Mouse (Mus musculus): ENCODE results near the gene Scamp2. TPM values are rescaled to one million over a fixed set of nuclear protein-coding genes. Genes with fewer than 3 reads are reported as not detected.

Scamp2 gene
- polyA plus RNA-seq, 1 experiment from 2014 or later = 56.0 TPM

DNA sequence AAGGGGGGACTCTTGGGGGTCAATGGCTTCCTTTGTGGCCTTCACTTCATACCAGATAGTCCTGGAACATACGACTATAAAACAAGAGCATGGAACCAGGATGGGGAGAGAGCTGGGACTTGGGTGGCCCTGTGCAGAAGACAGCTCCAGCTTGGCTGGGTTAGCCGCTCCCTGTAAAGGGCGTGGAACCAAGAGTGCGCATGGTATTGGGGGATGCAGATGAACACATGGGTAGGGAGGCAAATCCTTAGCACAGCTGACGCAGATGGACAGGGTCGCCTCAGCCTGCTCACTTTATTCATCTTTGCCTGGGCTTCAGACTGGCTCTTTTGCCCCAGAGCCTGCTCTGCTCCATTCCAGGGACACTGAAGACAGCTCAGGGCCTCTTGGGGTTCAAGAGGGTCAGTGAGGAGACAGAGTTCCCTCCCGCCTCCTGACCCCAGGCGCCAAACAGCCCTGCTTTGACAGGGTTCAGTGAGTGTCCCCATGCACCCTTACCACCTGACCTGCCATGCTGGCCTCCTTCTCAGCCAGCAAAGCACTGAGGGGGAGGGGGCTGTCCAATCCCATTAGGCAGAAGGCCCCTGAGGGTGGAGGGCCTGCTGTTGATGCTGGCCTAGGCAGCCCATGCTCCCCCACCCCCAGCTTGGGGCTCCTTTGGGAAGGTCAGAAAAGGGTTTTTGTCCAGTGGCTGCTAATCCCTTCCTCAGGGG is 38.3 kb downstream of the Scamp2 start:
- Histone ChIP-seq H3K4me3 (replicated peaks; ENCODE audit: low read length) (no peak overlapping the region), H3K4me1 (replicated peaks; ENCODE audit: control insufficient read depth, insufficient read depth, low read length) (peaks cover 12% of the 10 kb centered on the region), H3K36me3 (ENCODE audit: control insufficient read depth, insufficient read depth) (peaks cover 7% of the 10 kb centered on the region), H3K4me2 (ENCODE audit: low read length) (no peak overlapping the region), H3K27me3 (replicated peaks; ENCODE audit: control insufficient read depth, insufficient read depth, low read length) (no peaks in the 10 kb centered on the region), H3K9me3 (ENCODE audit: control insufficient read depth, low read length) (no peaks in the 10 kb centered on the region), H3K9ac (replicated peaks; ENCODE audit: low read depth, low read length) (0 out of 2 replicates have a peak overlapping the region, but pooled peaks have one; percentile 13), H3K27ac (ENCODE audit: low read length) (no peak overlapping the region)
- WGBS = 38% methylated on average over 8 of the region's 8 CpGs
- no peak for ATAC-seq

DNA sequence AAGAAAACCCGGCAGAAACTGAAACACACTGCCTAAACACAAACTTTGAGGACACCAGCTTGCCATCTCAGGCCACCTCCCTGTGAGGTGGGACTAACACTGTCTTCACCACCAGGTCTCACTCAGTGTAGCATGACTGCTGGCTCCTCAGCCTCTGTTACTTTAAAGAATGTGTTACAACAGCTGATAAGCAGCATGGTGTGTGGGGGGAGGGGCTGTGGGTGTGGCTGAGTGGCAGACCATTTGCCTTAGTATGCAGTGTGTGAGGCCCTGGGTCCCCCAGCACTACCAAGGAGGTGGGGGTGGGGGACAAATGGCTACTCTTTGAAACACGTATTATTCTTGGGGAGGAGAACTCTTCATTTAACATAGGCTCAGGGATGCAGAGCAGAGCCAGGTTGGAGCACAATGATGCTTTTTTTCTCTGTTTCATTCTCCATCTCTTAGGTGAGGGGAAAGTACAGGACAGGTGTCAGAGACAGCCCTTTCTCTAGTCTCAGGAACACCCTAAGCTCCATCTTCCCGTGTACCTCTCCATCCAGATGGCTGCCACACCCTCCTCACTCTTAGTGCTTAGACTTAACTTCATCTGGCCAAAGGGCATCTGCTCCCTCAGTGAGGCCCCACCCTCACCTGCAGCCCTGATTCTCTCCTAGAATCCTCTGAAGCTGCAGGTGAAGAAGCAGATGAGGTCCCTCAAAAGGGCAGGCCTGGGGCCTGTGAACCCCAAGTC is 40.0 kb downstream of the Scamp2 start:
- 11% methylated on average over 3 of the region's 3 CpGs for WGBS
- Histone ChIP-seq H3K4me2 (ENCODE audit: low read length) (no peak overlapping the region), H3K4me3 (replicated peaks; ENCODE audit: low read length) (no peak overlapping the region), H3K4me1 (replicated peaks; ENCODE audit: control insufficient read depth, insufficient read depth, low read length) (peaks cover 12% of the 10 kb centered on the region), H3K9ac (replicated peaks; ENCODE audit: low read depth, low read length) (no peak overlapping the region), H3K9me3 (ENCODE audit: control insufficient read depth, low read length) (no peaks in the 10 kb centered on the region), H3K27me3 (replicated peaks; ENCODE audit: control insufficient read depth, insufficient read depth, low read length) (0 out of 2 replicates have a peak, but pooled peaks cover 3% of the 10 kb centered on the region), H3K27ac (ENCODE audit: low read length) (no peak overlapping the region), H3K36me3 (ENCODE audit: control insufficient read depth, insufficient read depth) (no peaks in the 10 kb centered on the region)
- peak; percentile 38; the same call in 1 of the 2 replicates for ATAC-seq

DNA sequence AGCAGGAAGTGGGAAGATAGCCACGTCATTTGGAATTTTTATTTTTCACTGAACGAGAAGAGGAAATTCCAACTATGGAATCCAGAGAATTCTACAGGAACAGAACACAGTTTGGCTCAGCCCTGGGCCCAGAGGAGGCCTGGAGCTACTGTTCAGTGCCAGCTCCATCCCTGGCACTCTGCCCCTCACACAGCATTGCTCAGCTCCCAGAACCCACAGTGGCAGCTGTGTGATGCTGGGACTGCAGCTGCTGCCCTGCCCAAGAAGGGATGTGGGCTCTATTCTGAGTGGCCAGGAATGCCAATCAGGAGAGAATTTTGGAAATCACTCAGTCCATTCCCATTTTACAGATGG is 40.6 kb downstream of the Scamp2 start:
- Histone ChIP-seq H3K27me3 (replicated peaks; ENCODE audit: control insufficient read depth, insufficient read depth, low read length) (0 out of 2 replicates have a peak, but pooled peaks cover 3% of the 10 kb centered on the region), H3K27ac (ENCODE audit: low read length) (no peak overlapping the region), H3K36me3 (ENCODE audit: control insufficient read depth, insufficient read depth) (no peaks in the 10 kb centered on the region), H3K4me3 (replicated peaks; ENCODE audit: low read length) (no peak overlapping the region), H3K4me2 (ENCODE audit: low read length) (no peak overlapping the region), H3K9me3 (ENCODE audit: control insufficient read depth, low read length) (no peaks in the 10 kb centered on the region), H3K9ac (replicated peaks; ENCODE audit: low read depth, low read length) (no peak overlapping the region), H3K4me1 (replicated peaks; ENCODE audit: control insufficient read depth, insufficient read depth, low read length) (peaks cover 16% of the 10 kb centered on the region)
- 52% methylated on average over 2 of the region's 2 CpGs for WGBS
- peak; percentile 65 for ATAC-seq

DNA sequence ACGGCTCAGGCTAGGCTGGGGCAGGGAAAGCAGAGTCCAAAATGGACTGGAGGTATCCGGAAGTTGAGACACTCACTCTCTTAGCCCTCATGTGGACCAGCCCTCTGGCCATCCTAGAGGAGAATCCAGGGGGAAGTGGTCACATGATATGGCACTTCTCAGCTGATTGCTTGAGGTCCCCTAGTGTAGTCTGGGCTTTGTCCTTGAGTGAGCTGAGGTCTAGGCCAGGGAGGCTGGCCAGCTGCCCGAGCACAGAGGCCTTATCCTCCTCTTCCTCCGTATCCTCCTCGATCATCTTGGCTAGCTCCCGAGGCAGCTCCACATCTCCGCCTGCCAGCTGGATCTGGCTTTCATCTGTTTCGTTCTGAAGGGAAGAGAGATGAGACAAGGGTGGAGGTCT is 41.4 kb downstream of the Scamp2 start:
- Histone ChIP-seq H3K27me3 (replicated peaks; ENCODE audit: control insufficient read depth, insufficient read depth, low read length) (peaks cover 7% of the 10 kb centered on the region; the same call in 1 of the 2 replicates), H3K9ac (replicated peaks; ENCODE audit: low read depth, low read length) (no peak overlapping the region), H3K4me1 (replicated peaks; ENCODE audit: control insufficient read depth, insufficient read depth, low read length) (peaks cover 19% of the 10 kb centered on the region), H3K27ac (ENCODE audit: low read length) (no peak overlapping the region), H3K9me3 (ENCODE audit: control insufficient read depth, low read length) (no peaks in the 10 kb centered on the region), H3K4me2 (ENCODE audit: low read length) (no peak overlapping the region), H3K36me3 (ENCODE audit: control insufficient read depth, insufficient read depth) (no peaks in the 10 kb centered on the region), H3K4me3 (replicated peaks; ENCODE audit: low read length) (no peak overlapping the region)
- no peak for ATAC-seq
- 58% methylated on average over 8 of the region's 8 CpGs for WGBS

DNA sequence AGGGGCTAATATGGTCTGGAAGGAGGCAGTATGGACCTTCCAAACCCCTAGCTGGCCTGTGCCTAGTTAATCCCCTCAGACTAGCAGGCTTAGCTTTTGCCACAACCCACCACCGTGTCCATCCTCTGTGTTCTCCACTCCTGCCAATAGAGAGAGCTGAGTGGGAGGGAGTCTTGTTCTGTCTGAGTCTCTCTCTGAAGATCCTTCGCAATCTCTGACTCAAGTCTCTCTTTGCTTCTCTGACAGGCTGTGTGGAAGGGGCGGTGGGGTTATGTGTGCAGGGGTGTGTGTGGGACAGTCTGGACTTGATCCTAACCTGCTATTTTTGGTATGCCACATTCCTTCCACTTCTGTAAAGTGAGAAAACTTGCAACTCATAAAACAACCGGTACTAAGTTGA is 44.1 kb downstream of the Scamp2 start:
- no peak overlapping the region for H3K4me2 ChIP-seq (ENCODE audit: low read length)
- no peak overlapping the region for H3K4me3 ChIP-seq (replicated peaks; ENCODE audit: low read length)
- ATAC-seq = no peak
- H3K36me3 ChIP-seq (ENCODE audit: control insufficient read depth, insufficient read depth) = no peaks in the 10 kb centered on the region
- no peak overlapping the region for H3K27ac ChIP-seq (ENCODE audit: low read length)
- peaks cover 10% of the 10 kb centered on the region; the same call in 1 of the 2 replicates for H3K27me3 ChIP-seq (replicated peaks; ENCODE audit: control insufficient read depth, insufficient read depth, low read length)
- H3K9ac ChIP-seq (replicated peaks; ENCODE audit: low read depth, low read length) = no peak overlapping the region
- H3K9me3 ChIP-seq (ENCODE audit: control insufficient read depth, low read length) = no peaks in the 10 kb centered on the region
- H3K4me1 ChIP-seq (replicated peaks; ENCODE audit: control insufficient read depth, insufficient read depth, low read length) = peaks cover 20% of the 10 kb centered on the region
- 66% methylated on average over 4 of the region's 4 CpGs for WGBS

DNA sequence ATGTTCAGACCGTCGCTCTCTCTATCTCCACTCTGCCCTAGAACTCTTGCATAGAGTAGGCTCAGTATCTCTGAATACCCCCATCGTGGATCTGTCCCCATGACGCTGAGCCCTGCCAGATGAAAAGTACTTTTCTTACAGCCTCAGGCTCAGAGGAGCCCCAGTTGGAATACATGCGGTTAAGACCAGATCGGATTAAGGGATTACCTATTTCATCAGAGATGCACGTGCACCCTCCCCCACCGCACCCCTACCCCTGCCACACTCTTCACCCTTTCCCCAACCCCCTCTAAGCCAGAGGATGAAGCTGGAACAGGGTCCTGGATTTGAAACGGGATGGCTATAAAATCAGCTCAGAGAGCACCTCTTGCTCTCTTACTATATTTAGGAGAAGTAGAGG is 44.8 kb downstream of the Scamp2 start:
- Histone ChIP-seq H3K36me3 (ENCODE audit: control insufficient read depth, insufficient read depth) (no peaks in the 10 kb centered on the region), H3K27ac (ENCODE audit: low read length) (no peak overlapping the region), H3K4me2 (ENCODE audit: low read length) (no peak overlapping the region), H3K4me1 (replicated peaks; ENCODE audit: control insufficient read depth, insufficient read depth, low read length) (peaks cover 24% of the 10 kb centered on the region), H3K9ac (replicated peaks; ENCODE audit: low read depth, low read length) (no peak overlapping the region), H3K9me3 (ENCODE audit: control insufficient read depth, low read length) (no peaks in the 10 kb centered on the region), H3K4me3 (replicated peaks; ENCODE audit: low read length) (no peak overlapping the region), H3K27me3 (replicated peaks; ENCODE audit: control insufficient read depth, insufficient read depth, low read length) (peaks cover 10% of the 10 kb centered on the region; the same call in 1 of the 2 replicates)
- 8% methylated on average over 9 of the region's 9 CpGs for WGBS
- no peak for ATAC-seq

DNA sequence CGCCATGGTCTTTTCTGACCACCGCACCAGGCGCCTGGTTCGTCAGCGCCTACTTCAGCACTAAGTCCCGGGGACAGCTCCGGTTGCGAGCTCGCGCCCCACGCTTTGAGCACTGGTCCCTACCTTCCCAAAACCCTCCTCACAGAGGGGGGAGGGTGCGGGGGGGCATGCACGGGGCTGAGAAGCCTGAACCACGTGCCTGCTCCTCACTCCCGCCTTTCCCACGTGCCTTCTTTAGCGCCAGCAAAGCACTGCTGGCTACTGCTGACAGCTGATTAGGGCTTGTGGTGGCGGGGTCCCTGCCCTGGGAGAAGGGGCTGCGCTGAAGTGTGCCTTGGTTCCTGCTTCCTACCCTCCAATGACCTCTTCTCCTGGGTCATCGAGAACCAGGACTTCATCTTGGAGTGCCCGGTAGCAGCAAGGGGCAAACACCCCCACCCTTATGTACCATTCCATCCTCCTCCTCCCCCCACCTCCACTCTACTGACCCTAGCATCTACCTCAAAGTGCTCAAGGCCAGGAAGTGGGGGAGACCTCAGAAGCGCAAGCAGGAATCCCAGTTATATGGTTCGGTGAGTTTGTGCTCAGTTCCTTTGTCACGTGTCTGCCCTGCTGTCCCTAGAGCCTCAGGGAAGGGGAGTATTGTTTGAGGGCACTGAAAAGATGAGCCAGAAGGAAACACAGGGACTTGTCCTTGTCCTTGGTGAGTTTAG is 45.6 kb downstream of the Scamp2 start, which contains the start of gene Cplx3:
Cplx3 (minus strand) TSS at position 143 of the 713 bp plus-strand sequence.
- 7% methylated on average over 23 of the region's 24 CpGs for WGBS
- peaks cover 23% of the 10 kb centered on the region for H3K4me1 ChIP-seq (replicated peaks; ENCODE audit: control insufficient read depth, insufficient read depth, low read length)
- peaks cover 10% of the 10 kb centered on the region; the same call in 1 of the 2 replicates for H3K27me3 ChIP-seq (replicated peaks; ENCODE audit: control insufficient read depth, insufficient read depth, low read length)
- H3K9ac ChIP-seq (replicated peaks; ENCODE audit: low read depth, low read length) = peak within 1 kb of the TSS; percentile 22; the same call in 1 of the 2 replicates
- H3K4me3 ChIP-seq (replicated peaks; ENCODE audit: low read length) = peak within 1 kb of the TSS; percentile 13
- no peak within 1 kb of the TSS for H3K27ac ChIP-seq (ENCODE audit: low read length)
- ATAC-seq = peak; percentile 36; the same call in 1 of the 2 replicates
- no peaks in the 10 kb centered on the region for H3K9me3 ChIP-seq (ENCODE audit: control insufficient read depth, low read length)
- H3K4me2 ChIP-seq (ENCODE audit: low read length) = peak within 1 kb of the TSS; percentile 28
- no peaks in the 10 kb centered on the region for H3K36me3 ChIP-seq (ENCODE audit: control insufficient read depth, insufficient read depth)

DNA sequence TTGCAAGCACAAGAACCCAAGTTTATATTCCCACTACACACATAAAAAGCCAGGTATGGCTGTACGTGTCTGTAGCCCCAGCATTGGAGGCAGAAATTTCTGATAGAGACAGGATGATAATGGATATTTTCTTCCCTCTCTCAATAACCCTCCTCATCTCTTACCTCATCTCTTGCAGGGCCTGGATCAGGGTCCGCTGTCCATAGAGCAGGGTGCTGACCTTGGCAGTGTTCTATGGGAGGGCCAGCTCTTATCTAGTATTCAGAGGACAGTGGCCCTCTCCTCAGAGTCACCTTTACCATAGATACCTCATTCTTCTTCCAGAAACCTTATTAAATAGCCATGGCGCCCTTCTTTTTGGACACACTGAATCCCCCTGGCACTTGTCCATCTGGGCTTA is 49.1 kb downstream of the Scamp2 start:
- WGBS = 64% methylated on average over 3 of the region's 3 CpGs
- H3K27me3 ChIP-seq (replicated peaks; ENCODE audit: control insufficient read depth, insufficient read depth, low read length) = peaks cover 10% of the 10 kb centered on the region; the same call in 1 of the 2 replicates
- no peak overlapping the region for H3K4me2 ChIP-seq (ENCODE audit: low read length)
- H3K4me3 ChIP-seq (replicated peaks; ENCODE audit: low read length) = no peak overlapping the region
- no peak for ATAC-seq
- peak overlapping the region; percentile 52; the same call in 1 of the 2 replicates for H3K27ac ChIP-seq (ENCODE audit: low read length)
- H3K9ac ChIP-seq (replicated peaks; ENCODE audit: low read depth, low read length) = no peak overlapping the region
- peaks cover 21% of the 10 kb centered on the region for H3K4me1 ChIP-seq (replicated peaks; ENCODE audit: control insufficient read depth, insufficient read depth, low read length)
- no peaks in the 10 kb centered on the region for H3K9me3 ChIP-seq (ENCODE audit: control insufficient read depth, low read length)
- no peaks in the 10 kb centered on the region for H3K36me3 ChIP-seq (ENCODE audit: control insufficient read depth, insufficient read depth)

DNA sequence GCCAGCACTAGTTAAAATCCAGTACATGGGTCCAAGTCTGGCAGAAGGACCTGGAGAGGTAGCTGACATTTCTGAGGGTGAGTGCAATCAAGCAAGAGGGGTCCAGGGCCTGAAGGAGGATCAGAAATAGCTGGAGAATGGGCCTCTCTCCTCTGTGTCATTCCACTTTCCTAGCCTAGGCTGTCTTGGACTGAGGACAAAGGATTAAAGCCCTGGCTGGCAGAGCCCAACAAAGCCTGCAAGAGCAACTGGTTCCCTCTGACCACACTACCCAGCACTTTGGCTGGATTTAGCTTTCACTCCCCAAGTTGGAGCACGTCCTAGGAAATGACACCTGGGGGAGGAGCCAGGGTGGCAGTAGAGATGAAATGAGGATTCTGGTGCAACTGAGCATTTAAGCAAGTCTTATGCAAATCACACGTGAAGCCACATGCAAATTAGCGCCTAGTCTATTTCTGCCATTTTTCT is 49.6 kb downstream of the Scamp2 start:
- Histone ChIP-seq H3K9me3 (ENCODE audit: control insufficient read depth, low read length) (no peaks in the 10 kb centered on the region), H3K9ac (replicated peaks; ENCODE audit: low read depth, low read length) (no peak overlapping the region), H3K4me1 (replicated peaks; ENCODE audit: control insufficient read depth, insufficient read depth, low read length) (peaks cover 21% of the 10 kb centered on the region), H3K36me3 (ENCODE audit: control insufficient read depth, insufficient read depth) (no peaks in the 10 kb centered on the region), H3K4me2 (ENCODE audit: low read length) (no peak overlapping the region), H3K4me3 (replicated peaks; ENCODE audit: low read length) (no peak overlapping the region), H3K27ac (ENCODE audit: low read length) (peak overlapping the region; percentile 52), H3K27me3 (replicated peaks; ENCODE audit: control insufficient read depth, insufficient read depth, low read length) (peaks cover 9% of the 10 kb centered on the region; the same call in 1 of the 2 replicates)
- 19% methylated on average over 3 of the region's 3 CpGs for WGBS
- peak; percentile 86 for ATAC-seq

All from forebrain, embryonic 16.5 days (tissue).